23 mouse cellular contexts compared by ENCODE assay signal in the genomic region with DNA sequence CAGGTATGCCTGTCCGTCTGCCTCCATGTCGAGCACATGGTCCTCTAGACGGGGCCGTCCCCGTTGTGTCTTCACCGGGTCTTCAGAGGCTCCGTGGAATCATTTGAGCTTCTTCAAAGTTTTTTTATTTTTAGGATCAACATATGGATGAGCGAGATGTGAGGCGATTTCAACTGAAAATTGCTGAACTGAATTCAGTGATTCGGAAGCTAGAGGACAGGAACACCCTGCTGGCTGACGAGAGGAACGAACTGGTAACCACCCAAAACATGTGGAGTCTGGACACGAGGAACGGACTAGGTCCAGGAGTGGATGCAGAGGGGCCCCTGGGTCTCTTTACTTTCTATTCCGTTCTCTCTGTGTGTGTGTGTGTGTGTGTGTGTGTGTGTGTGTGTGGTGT. TPM values are rescaled to one million over a fixed set of nuclear protein-coding genes. Genes with fewer than 3 reads are reported as not detected.
DNase-seq lines count a peak whose midpoint lies in the region; ATAC-seq lines count a peak whose summit lies in the region.
"Had no signal": no experiment of that assay in that cellular context is flagged by ENCODE, and none has a peak within 500 bp of the region (broad histone marks: within the 10 kb centered on the region; RNA-seq: fewer than 3 reads in every experiment).

No protein-coding gene starts in this region.

- no peak for DNase-seq in frontal cortex, postnatal 25 days (ENCODE audit: low spot score in 2 of 2)
- DNase-seq in left cerebral cortex, postnatal 25 days (ENCODE audit: low spot score in 2 of 2): peak; percentile 43 to 69
- DNase-seq in left cerebral cortex, adult 8-10 months (ENCODE audit: low spot score in 2 of 2): no peak
- DNase-seq in midbrain, embryonic 11.5 days (ENCODE audit: low spot score, missing footprints): peak; percentile 54
- no peak for DNase-seq in thymus, adult 18-20 months
- DNase-seq: adrenal gland, postnatal 10 days; cerebellum, adult 11-12 months; cerebellum, adult 9-10 months; cerebellum, postnatal 25 days; gastrocnemius, postnatal 36 days; heart, adult 11 months; heart, postnatal 36 days had no signal

- H3K4me1 ChIP-seq in midbrain, embryonic 11.5 days (ENCODE audit: control insufficient read depth, insufficient read depth, low read length): no peaks in the 10 kb centered on the region
- H3K4me1 ChIP-seq in midbrain, embryonic 15.5 days: peaks cover 19% of the 10 kb centered on the region
- H3K4me1 ChIP-seq: embryonic facial prominence, embryonic 12.5 days; heart, embryonic 13.5 days had no signal

- no peak overlapping the region for H3K9ac ChIP-seq in midbrain, embryonic 11.5 days (ENCODE audit: low read length)
- H3K9ac ChIP-seq in midbrain, embryonic 15.5 days: no peak overlapping the region
- H3K9ac ChIP-seq: embryonic facial prominence, embryonic 12.5 days; forebrain, embryonic 12.5 days; heart, embryonic 13.5 days; hindbrain, embryonic 12.5 days had no signal

- H3K9me3 ChIP-seq in midbrain, embryonic 11.5 days (ENCODE audit: control insufficient read depth, low read length): no peaks in the 10 kb centered on the region
- no peaks in the 10 kb centered on the region for H3K9me3 ChIP-seq in midbrain, embryonic 15.5 days
- H3K9me3 ChIP-seq: embryonic facial prominence, embryonic 12.5 days; forebrain, embryonic 12.5 days; heart, embryonic 13.5 days; hindbrain, embryonic 12.5 days had no signal

- no peak overlapping the region for H3K4me3 ChIP-seq in midbrain, embryonic 11.5 days (ENCODE audit: low read depth, low read length)
- H3K4me3 ChIP-seq in midbrain, embryonic 15.5 days: no peak overlapping the region
- H3K4me3 ChIP-seq: embryonic facial prominence, embryonic 12.5 days; forebrain, embryonic 12.5 days; heart, embryonic 13.5 days; hindbrain, embryonic 12.5 days had no signal

- intact Hi-C loops in left cerebral cortex, postnatal 25 days (cut with DNase I): no loop called here

- no peaks in the 10 kb centered on the region for H3K36me3 ChIP-seq in midbrain, embryonic 11.5 days (ENCODE audit: control insufficient read depth, insufficient read depth, low read length)
- 0 out of 2 replicates have a peak, but pooled peaks cover 2% of the 10 kb centered on the region for H3K36me3 ChIP-seq in midbrain, embryonic 15.5 days (replicated peaks)
- H3K36me3 ChIP-seq: embryonic facial prominence, embryonic 12.5 days; forebrain, embryonic 12.5 days; heart, embryonic 13.5 days; hindbrain, embryonic 12.5 days had no signal

- H3K27ac ChIP-seq in midbrain, embryonic 11.5 days (ENCODE audit: low read depth, low read length): no peak overlapping the region
- no peak overlapping the region for H3K27ac ChIP-seq in midbrain, embryonic 15.5 days
- H3K27ac ChIP-seq: embryonic facial prominence, embryonic 12.5 days; forebrain, embryonic 12.5 days; heart, embryonic 13.5 days; hindbrain, embryonic 12.5 days had no signal

- no peak overlapping the region for H3K4me2 ChIP-seq in midbrain, embryonic 11.5 days
- no peak overlapping the region for H3K4me2 ChIP-seq in midbrain, embryonic 15.5 days
- H3K4me2 ChIP-seq: embryonic facial prominence, embryonic 12.5 days; forebrain, embryonic 12.5 days; heart, embryonic 13.5 days; hindbrain, embryonic 12.5 days had no signal

- peak; percentile 27 for ATAC-seq in frontal cortex, adult (ENCODE audit: low TSS enrichment)
- ATAC-seq in midbrain, embryonic 11.5 days (ENCODE audit: low FRiP score): no peak
- ATAC-seq in midbrain, embryonic 15.5 days (replicated peaks): no peak
- ATAC-seq: forebrain, embryonic 16.5 days had no signal

- H3K27me3 ChIP-seq in midbrain, embryonic 11.5 days (ENCODE audit: control insufficient read depth, insufficient read depth, low read length): no peaks in the 10 kb centered on the region
- H3K27me3 ChIP-seq in midbrain, embryonic 15.5 days (replicated peaks): no peaks in the 10 kb centered on the region
- H3K27me3 ChIP-seq: embryonic facial prominence, embryonic 12.5 days; forebrain, embryonic 12.5 days; hindbrain, embryonic 12.5 days had no signal

- 80% methylated on average over 15 of the region's 15 CpGs for WGBS in midbrain, embryonic 11.5 days
- 76% methylated on average over 15 of the region's 15 CpGs for WGBS in midbrain, embryonic 15.5 days

RNA-seq across cellular contexts. Expression of a gene that starts 16.5 kb away (rescaled TPM):
- 10 to 100 TPM; 32.2 to 38.5 TPM for total RNA-seq in left cerebral cortex, postnatal 25 days (2021)
- total RNA-seq in left cerebral cortex, adult 8-10 months (2022): 10 to 100 TPM; 34.8 to 40.7 (median 36.0) TPM
- 0.04 TPM in 2 replicates for polyA plus RNA-seq in midbrain, embryonic 11.5 days (2014; fragmentation: Nextera tagmentation; extraction: Ambion mirVana)
- polyA plus RNA-seq in midbrain, embryonic 15.5 days (2015; fragmentation: Nextera tagmentation; extraction: Ambion mirVana): 2.6 and 2.8 TPM in 2 replicates
- total RNA-seq: gastrocnemius, adult 8-10 months; gastrocnemius, postnatal 36 days; heart, postnatal 36 days; MEL had no signal
- polyA plus RNA-seq: C2C12; embryonic facial prominence, embryonic 12.5 days; heart, embryonic 13.5 days; heart, postnatal 0 days had no signal

Comparison
In these comparisons a context has a peak if more than half of its experiments do, and no peak if none do; other contexts are left out.
1. DNase-seq: peak in left cerebral cortex, postnatal 25 days (2 of 2) and midbrain, embryonic 11.5 days (single experiment); none in frontal cortex, postnatal 25 days (0 of 2), left cerebral cortex, adult 8-10 months (0 of 2) and thymus, adult 18-20 months (0 of 2).